8 mouse cellular contexts compared by ENCODE assay signal in genomic region chr15:77857662-77858156, GRCm38 (mm10). TPM values are rescaled to one million over a fixed set of nuclear protein-coding genes. Genes with fewer than 3 reads are reported as not detected.
A peak's percentile ranks its signal among the peaks of the same experiment; 100 is the strongest.
DNase-seq lines count a peak whose midpoint lies in the region; ATAC-seq and TF ChIP-seq lines count a peak whose summit lies in the region.

No protein-coding gene starts in this region.

- 0 out of 2 replicates have a peak, but pooled peaks cover 7% of the 10 kb centered on the region for H3K27me3 ChIP-seq in hindbrain, embryonic 10.5 days (ENCODE audit: insufficient read depth, poor library complexity, severe bottlenecking)
- H3K27me3 ChIP-seq in neural tube, embryonic 14.5 days (ENCODE audit: control insufficient read depth, insufficient read depth, low read length), result no peaks in the 10 kb centered on the region

- H3K9ac ChIP-seq in neural tube, embryonic 14.5 days (replicated peaks; ENCODE audit: low read depth, low read length), result peak overlapping the region; percentile 42; the same call in 1 of the 2 replicates

- H3K9me3 ChIP-seq in hindbrain, embryonic 10.5 days, result no peaks in the 10 kb centered on the region
- H3K9me3 ChIP-seq in neural tube, embryonic 14.5 days (ENCODE audit: control insufficient read depth, low read length), result no peaks in the 10 kb centered on the region

- WGBS in hindbrain, embryonic 10.5 days, result 2% methylated on average over 28 of the region's 28 CpGs
- WGBS in lung, adult 2 months, result 29% methylated on average over 28 of the region's 28 CpGs
- WGBS in neural tube, embryonic 14.5 days, result under 1% methylated on average over 28 of the region's 28 CpGs

- H3K4me1 ChIP-seq in hindbrain, embryonic 10.5 days (replicated peaks), result peaks cover 24% of the 10 kb centered on the region
- peaks cover 25% of the 10 kb centered on the region for H3K4me1 ChIP-seq in lung, adult 2 months (ENCODE audit: control insufficient read depth, insufficient read depth, low read length)
- H3K4me1 ChIP-seq in neural tube, embryonic 14.5 days (ENCODE audit: control insufficient read depth, insufficient read depth, low read length), result no peaks in the 10 kb centered on the region

- no peaks in the 10 kb centered on the region for H3K36me3 ChIP-seq in hindbrain, embryonic 10.5 days
- no peaks in the 10 kb centered on the region for H3K36me3 ChIP-seq in neural tube, embryonic 14.5 days (ENCODE audit: control insufficient read depth, insufficient read depth, low read length)

- peak overlapping the region; percentile 74 for H3K27ac ChIP-seq in hindbrain, embryonic 10.5 days
- H3K27ac ChIP-seq in layer of hippocampus, adult 2 months, result no peak overlapping the region; the same call in 1 of the 2 replicates
- H3K27ac ChIP-seq in neural tube, embryonic 14.5 days (ENCODE audit: low read depth, low read length), result no peak overlapping the region

- H3K4me2 ChIP-seq in neural tube, embryonic 14.5 days (ENCODE audit: low read depth, low read length), result peak overlapping the region; percentile 74

- DNase-seq in CD4-positive, CD25-positive, alpha-beta regulatory T cell, adult 2 months (ENCODE audit: low read depth, low spot score), result peak; percentile 79
- DNase-seq in c-Kit-positive CD71-positive TER-119-negative erythroid progenitor cells, embryonic 14.5 days (ENCODE audit: low read depth), result peak; percentile 55
- DNase-seq in fat pad, adult 2 months (ENCODE audit: extremely low read depth, low read depth, low spot score), result peak; percentile 83
- peak; percentile 70 for DNase-seq in hindbrain, embryonic 10.5 days (ENCODE audit: low spot score)
- peak; percentile 47 to 56 for DNase-seq in layer of hippocampus, adult 2 months (ENCODE audit: low spot score in 2 of 2)
- peak; percentile 84 for DNase-seq in lung, adult 2 months
- peak; percentile 86 for DNase-seq in testis, postnatal 14 days (ENCODE audit: low spot score)

- H3K4me3 ChIP-seq in hindbrain, embryonic 10.5 days, result peak overlapping the region; percentile 65
- peak overlapping the region; percentile 63 for H3K4me3 ChIP-seq in layer of hippocampus, adult 2 months
- peak overlapping the region; percentile 23 for H3K4me3 ChIP-seq in lung, adult 2 months (replicated peaks; ENCODE audit: extremely low read depth, low read depth, low read length)
- peak overlapping the region; percentile 44 for H3K4me3 ChIP-seq in neural tube, embryonic 14.5 days (ENCODE audit: low read depth, low read length)

- peak; percentile 76 for ATAC-seq in neural tube, embryonic 14.5 days (ENCODE audit: low read depth)

- TF ChIP-seq POLR2A in lung, adult 2 months (IDR thresholded peaks at IDR 0.05; ENCODE audit: borderline replicate concordance, extremely low read depth, low read depth, low read length), result peak; percentile 41; the same call in 1 of the 2 replicates

- TF ChIP-seq CTCF in layer of hippocampus, adult 2 months (conservative IDR thresholded peaks at IDR 0.05), result no peak
- TF ChIP-seq CTCF in lung, adult 2 months (IDR thresholded peaks at IDR 0.05; ENCODE audit: insufficient read depth, low read length), result no peak

RNA-seq across cellular contexts. Expression of gene Myh9, which starts 15.7 kb away (rescaled TPM):
- 32.7 and 38.4 TPM in 2 replicates for polyA plus RNA-seq in hindbrain, embryonic 10.5 days (2016; fragmentation: Nextera tagmentation; extraction: Ambion mirVana)
- total RNA-seq in layer of hippocampus, adult 2 months (2021), result 10 to 100 TPM; 88.3 to 96.3 TPM
- polyA plus RNA-seq in lung, adult 2 months (2012; rRNA removed), result 133 and 162 TPM in 2 replicates
- 9.5 and 13.8 TPM in 2 replicates for polyA plus RNA-seq in neural tube, embryonic 14.5 days (2014; fragmentation: Nextera tagmentation; extraction: Ambion mirVana)
